Mouse (Mus musculus) activated CD4-positive, CD25-positive, alpha-beta regulatory T cell, adult 4 months (primary cell): ENCODE measurements around the gene Map3k1. TPM values are rescaled to one million over a fixed set of nuclear protein-coding genes. Genes with fewer than 3 reads are reported as not detected.

ENCODE experiments used
- ATAC-seq: one replicate; pipeline ENCODE4 v1.8.0; 2017
- polyA plus RNA-seq, 2 experiments: library from polyadenylated mRNA; unstranded; fragments of 100-300 nt; shearing (Covaris generic); gene quantifications; one replicate each; pipeline ENCODE4 v1.2.1; 2017

Gene Map3k1
- polyA plus RNA-seq: 100 to 1,000 TPM in 1 of 2 experiments, 10 to 100 TPM in 1; 84.4 to 102 TPM

DNA sequence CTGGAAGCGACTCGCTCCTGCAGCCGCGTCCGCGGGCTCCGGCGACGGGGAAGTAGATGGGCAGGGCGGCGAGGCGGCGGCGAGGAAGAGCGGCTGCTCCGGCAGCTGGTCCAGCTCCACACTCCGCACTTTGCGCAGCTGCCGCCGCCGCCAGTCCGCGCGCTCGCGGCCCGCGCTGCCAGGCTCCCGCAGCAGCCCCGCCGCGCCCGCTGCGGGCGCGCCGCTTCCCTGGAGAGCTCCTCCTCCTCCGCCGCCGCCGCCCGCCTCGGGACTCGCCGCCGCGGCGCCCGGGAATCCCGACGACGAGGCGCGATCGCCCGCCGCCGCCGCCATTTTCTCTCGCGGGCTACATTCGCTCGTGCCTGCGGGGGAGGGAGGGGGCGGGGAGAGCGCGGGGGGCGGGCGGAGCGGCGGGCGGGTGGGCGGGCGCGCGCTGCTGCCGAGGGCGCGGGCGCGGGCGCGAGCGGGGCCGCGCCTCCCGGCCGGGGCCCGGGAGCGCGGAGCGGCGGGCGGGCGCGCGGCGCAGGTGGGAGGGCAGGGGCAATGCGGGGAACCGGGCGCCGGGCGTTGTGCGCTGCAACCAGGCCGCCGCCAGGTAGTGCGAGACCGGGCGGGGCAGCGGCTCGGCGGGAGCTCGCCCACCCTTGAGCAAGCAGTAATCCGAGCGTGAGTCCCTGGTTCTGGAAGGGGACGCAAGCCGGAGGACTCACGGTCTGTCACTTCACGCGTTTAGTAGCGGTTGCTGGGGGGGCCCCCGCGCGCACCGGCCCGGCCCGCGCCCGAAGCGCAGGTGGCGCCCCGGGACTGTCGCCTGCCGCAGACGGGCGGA is at the start of gene Map3k1:
Map3k1 (minus strand) TSS at position 357 of the 829 bp plus-strand sequence.
- peak; percentile 5 for ATAC-seq

DNA sequence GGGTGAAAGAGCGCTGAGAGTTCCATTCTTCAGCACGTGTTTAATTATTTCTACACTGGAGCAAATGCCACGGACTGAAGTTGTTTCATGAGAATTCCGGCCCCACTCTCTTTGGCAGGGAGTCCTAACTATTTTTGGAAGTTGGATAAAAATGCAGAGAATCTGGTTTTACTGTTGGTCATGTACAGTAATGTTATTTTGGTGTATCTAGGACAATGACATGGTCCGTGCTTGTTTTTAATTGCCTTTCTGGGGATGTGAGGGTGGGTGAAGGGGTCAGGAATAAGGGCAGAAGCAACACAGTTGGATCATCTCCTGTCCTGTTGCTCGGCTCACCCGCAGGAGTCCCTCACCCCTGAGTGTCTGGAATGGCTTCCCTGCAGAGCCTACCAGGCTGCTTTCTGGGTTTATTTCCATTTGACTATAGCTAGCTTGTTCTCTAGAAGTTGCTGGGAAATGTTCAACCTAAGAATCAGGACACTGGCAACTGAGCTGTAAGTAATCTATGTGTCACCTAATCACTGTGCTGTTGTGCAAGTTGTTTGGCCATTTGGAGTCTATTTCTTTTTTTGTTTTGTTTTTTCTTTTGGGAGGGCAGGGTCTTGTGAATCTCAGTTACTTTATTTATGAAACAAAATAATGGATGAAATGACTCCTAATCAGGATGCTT is 48.1 kb upstream of the Map3k1 start:
- ATAC-seq: no peak

DNA sequence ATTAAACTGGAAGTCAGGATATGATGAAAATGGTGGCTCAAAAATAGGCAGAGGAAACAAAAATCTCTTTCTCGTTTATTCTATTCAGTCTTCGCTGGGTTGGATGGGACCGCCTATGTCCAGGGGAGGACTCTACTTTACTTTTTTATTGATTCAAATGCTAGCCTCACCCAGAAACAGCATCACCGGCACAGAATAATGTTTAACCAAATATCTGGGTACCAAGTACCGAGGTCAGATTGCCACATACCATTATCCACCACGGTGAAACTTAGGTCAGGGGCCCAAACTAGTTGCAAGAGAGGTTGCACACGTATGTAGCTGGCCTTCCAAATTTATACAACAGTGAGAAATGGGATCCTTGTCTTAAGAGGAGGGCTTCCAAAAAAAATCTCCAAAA is 47.4 kb upstream of the Map3k1 start:
- ATAC-seq: no peak

DNA sequence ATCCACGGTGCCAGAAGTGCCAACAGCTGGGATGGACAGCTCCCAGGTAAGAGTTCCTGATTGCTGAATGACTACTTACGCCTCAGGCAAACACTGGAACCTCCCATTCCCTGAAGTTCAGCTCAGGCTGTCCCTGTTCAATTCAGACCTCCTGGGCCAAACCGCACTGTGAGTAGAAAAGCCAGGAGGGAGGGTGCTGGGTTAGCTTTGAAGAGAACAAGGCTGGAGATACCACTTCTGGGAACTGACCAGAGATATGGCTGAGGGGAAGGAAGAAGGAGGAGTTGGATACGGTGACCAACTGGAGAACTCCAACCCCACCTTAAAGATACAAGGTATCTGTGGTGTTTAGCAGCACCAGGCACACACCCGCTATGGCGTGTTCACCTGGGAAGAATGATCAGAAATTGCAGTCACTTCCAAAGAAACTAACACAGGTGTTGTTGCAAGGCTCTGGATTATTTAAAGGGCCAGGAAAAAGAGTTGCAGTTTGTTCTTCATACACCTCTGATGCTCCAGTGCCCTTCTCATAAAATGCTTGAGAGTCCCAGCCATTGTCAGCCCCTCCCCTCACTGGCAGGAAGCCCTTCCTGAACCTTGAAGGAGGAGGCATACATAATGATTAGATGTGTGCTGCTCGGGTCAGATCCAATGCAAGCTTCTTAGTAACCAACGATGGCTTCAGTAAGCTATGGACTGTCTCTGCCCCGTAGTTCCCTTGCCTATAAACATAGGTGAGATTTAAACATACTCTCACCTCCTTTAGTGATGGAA is 43.8 kb upstream of the Map3k1 start:
- ATAC-seq: peak; percentile 40

DNA sequence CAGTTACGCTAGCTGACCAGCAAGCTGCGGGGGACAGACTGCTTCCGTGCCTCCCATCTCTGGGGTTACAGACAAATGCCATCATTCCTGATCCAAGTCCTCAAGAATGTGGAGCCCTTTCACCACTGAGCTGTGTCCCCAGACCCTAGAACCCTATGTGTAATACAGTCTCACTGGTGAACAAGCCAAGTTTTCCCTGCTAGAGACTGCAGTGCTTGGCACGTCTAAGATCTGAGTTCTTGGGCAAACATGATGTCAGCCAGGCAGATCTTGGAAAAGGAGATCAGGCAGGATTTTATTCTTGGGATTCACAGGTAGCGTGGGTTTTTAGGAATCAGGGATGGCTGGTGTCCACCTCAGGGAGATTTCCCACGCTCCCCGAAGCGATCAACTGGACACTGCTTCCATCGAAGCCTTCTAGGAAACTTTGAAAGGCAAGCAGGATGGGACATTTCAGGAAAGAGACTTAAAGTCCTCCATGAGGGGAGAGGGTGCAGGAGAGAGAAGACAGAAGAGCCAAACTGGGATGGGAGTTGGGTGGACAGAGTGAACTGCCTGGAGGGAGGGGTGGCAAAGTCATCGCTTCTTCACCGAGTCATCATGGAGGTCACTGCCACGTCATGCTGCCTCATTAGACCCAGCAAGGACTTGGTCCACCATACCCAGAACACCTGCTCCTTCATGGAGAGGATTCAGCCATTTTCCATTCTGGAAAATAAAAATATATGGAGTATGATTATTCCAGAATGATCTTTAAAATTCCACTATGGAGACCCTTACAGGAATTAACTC is 41.4 kb upstream of the Map3k1 start:
- no peak for ATAC-seq

DNA sequence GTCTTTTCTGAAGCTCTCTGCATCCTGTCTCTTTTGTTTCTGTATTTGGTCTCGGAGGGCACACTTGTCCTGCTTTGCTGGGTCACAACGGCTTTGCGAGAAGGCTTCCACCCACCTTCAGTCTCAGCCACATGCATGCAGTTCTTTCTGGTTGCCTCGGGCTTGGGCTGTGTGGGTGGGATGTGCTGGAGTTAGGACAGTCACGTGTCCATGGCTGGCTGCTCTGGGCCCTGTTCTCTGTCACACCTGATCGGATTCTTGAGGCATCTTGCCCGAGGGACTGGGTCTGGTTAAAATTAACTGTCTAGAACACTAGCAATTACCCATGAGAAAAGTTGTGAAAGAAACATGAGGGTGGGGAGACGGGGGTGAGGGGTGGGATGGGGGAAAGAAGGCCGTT is 36.7 kb upstream of the Map3k1 start:
- no peak for ATAC-seq

DNA sequence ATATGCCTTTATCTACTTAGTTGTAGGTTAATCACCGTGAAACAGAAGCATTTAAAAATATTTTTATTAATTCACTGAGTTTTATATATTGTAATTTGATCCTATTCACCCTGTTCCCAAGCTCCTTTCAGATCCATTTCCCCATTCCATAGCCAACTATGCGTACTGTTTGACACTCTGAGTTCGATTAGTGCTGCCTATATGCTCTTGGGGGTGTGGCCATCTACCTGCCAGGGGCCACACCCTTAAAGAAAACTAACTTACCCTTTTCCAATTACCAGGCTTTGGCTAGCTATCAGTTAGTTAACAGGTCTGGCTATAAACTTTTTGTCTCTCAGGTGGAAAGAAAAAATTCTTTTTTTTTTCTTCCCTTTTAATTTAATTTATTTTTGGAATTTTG is 35.5 kb upstream of the Map3k1 start:
- no peak for ATAC-seq

DNA sequence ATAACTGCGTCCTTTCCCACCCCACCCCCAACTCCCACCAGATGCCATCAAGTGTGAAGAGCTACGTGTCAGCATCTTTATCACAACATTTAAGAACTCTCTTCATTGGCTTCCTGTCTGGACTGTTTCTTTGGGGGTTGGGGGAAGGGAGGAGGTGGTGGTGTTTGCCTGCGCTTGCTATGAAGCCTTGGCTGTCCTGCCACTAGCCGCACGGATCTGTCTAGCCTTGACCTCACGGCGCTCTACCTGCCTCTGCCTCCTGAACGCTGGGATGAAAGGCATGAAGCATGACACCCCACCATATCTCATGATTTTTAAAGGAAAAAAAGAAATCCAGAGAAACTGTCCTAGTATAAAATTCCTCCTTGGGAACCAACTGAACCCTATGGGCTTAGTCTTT is 27.0 kb upstream of the Map3k1 start:
- ATAC-seq: no peak

DNA sequence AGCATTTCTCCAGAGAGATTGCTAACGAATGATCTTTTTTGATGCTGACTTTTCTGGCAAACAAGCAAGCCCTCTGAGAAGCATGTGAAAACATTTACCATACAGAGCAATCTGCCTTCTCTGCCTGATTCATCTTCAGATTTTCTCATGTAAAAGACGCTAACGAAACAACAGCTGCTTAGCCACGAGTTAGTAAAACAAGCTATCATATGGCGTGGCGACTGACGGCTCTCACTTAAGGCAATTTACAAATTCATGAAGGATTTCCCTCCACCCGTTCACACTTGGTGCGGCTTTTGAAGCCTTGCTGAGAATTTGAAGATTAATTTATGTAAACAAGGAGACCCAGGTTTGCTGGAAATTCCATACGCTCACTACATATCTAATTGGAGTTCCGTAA is 25.8 kb upstream of the Map3k1 start:
- ATAC-seq: no peak

DNA sequence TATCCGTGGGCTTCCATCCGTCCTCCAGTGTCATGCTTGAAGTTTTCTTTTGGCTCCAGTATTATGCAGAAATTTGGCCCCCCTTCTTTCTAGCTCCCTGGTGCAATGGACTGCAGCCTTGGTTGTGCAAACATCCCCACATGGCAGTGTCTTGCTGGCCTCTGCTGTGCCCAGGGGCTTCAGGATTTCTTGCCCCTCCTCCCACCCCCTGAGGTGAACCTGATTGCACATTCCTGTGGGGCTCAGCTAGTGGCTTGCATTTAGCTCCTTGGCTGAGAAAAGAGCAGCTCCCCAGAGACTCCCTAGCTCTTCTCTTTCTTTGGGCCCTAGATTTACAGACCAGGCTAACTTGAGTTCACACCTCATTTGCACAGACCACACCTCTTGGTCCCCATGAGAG is 20.7 kb upstream of the Map3k1 start:
- no peak for ATAC-seq

DNA sequence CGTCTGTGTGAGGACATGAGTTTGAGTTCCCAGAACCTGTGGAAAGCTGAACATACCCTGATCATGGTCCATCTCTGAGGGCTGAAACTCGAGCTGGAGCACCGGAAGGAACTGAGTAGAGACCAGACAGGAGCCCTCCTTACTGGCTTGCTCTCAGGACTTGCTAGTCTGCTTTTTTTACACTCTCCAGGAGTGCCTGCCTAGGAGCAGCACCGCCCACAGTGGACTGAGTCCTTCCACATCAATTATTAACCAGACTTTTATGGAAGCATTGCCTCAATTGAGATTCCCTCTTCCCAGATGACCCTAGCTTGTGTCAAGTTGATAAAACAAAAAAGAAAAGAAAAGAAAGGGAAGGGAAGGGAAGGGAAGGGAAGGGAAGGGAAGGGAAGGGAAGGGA is 18.7 kb upstream of the Map3k1 start:
- no peak for ATAC-seq

DNA sequence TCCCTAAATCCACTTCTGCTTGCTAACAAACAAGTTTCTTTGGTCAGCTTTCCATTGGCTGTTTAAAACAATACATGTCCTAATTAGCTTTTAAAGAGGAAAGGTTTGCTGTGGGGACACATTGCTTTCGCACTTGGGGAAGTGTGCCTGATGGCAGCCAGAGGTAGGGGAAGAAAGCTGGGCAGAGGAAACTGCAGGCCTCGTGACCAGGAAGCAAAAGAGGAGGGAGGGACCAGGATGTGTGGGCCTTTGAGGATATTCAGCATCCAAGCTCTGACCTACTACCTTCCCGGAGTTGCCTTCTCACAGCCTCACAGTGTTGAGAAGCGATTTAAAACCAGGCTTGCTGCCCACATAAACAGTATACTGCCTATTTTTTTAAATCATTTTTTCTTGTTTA is 15.4 kb upstream of the Map3k1 start:
- ATAC-seq: no peak

DNA sequence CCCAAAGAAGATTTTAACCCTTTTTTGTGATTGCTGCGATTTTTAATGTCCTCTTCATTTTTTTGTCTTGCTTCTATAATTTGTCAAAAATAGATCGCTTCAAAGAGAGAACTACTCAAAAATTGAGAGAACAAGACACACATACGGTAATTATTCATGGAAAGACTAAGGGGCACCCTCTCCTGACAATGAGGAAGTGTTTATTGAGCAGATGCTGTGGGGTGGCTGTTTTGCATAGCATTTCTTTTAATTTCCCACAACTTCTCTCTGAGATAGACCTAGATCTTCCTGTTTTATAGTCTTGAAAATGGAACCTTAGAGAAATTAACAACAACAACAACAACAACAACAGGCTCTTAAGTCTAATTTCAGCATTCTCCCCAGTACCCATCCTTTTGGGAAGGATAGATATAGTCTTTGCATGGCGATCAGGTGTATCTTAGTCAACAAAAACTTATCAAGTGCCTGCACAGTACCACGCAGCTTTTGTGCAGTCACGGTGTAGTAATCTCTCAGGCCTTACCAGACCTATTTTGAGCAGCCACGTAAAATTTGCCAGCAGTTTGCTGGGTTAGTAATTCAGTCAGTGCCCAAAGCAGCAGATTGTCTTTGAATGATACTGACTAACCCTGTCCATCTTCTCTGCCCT is 13.1 kb upstream of the Map3k1 start:
- ATAC-seq: no peak

DNA sequence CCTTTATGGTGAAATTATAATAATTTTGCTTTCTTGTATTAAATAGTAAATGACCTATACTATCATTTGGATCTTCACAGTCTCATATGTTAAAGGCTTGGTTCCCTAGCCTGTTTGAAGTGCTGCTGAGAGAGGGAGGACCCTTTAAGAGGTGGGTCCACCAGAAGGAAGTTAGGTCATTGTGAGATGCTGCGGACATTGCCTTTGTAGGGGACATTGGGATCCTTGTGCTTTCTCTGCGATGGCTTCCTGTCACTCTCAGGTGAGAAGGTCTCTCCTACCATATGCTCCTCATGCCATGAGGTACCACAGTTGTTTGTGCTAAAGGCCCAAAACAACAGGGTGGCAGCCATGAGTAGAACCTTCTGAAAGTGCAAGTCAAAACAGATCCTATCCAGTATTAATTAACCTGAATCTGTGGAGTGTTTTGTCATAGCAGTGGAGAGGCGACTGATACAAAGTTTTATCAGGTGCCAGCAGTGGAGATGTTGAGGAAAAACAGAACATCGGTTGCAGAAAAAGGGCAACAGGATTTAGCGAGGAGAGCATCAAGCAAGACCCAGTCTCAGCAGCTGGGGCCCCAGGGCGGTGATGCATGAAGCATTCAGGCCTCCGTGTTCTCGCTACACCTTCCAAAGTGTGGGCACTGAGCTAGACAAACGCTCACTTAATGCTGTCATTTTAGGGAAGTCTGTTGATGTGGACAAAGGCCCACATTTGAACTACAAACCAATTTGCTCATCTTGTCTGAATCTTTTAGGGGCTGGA is 11.0 kb upstream of the Map3k1 start:
- no peak for ATAC-seq

DNA sequence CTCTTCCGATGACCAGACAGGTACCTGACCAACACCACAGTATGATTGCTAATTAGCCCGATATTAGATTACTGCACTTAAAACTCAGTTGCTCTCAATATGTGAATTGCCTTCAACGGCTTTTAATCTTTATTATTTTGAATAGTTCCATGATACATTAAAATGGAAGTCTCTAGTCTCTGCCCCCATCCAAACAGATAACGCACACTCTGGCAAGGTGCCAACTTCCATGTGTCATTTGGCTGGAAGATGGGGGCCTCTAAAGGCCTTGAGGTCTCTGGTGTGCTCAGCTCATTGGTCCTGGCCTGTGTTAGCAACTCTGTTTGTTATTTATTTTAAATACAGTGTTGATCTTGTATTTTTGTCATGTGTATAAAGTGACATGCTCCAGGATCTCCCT is 10.3 kb upstream of the Map3k1 start:
- ATAC-seq: no peak

DNA sequence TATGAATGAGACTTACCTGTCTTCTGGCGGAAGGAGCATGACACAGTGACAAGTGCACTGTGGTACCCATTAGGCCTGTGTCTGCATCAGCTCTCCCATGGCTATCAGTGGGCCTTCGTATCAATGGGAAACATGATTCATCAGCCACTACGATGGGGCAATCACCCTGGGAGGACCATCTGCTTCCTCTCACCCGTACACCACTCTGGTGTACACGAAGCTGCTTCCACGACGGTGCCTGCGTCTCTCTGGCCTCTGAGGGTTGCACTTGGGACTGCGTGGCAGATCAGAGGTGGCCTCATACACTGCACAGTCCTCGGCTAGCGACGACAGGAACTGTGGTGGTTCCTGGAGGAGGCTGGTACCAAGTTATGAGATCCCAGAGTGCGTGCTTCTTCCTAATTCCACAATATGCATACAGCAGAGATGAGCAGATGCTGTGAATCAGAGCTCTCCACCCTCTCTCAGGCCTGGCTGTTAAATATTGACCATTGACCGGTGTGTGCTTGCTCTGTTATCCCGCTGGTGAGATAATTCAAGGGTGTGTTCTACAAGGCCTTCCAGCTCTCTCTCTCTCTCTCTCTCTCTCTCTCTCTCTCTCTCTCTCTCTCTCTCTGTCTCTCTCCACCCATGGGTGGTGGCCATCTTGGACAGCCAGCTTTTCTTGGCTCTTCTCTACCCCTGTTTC is 9.6 kb upstream of the Map3k1 start:
- no peak for ATAC-seq

DNA sequence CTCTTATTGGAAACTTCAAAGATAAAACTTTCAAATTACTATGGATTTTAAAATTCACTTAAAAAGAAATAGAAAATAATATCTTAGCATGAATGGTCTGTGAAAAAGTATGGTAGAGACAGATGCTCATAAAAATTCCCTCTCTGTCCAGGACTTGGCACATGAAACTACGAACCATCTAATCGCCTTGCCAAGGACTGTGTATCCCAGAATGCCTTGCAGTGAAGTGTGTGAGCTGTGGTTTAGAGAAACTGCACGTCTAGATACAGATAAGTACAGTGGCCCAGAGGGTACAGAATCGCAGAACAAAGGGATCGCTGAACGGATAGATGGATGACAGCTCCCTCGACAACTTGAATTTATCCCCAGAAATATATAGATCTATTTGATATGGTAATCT is 9.0 kb upstream of the Map3k1 start:
- ATAC-seq: no peak

DNA sequence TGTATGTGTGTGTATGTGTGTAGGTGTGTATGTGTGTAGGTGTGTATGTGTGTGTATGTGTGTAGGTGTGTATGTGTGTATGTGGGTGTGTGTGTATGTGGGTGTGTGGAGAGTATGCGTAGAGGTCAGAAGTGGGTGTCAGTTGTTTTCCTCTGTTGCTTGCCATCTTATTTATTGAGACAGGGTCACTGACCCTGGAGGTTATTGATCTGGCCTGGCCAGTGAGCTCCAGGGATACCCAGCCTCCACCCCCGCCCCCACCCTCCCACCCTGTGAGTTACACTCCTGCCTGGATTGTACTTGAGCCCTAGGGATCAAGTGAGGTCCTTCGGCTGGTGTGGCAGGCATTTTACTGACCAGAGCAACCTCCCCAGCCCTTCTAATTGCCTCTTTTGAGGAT is 7.6 kb upstream of the Map3k1 start:
- no peak for ATAC-seq

DNA sequence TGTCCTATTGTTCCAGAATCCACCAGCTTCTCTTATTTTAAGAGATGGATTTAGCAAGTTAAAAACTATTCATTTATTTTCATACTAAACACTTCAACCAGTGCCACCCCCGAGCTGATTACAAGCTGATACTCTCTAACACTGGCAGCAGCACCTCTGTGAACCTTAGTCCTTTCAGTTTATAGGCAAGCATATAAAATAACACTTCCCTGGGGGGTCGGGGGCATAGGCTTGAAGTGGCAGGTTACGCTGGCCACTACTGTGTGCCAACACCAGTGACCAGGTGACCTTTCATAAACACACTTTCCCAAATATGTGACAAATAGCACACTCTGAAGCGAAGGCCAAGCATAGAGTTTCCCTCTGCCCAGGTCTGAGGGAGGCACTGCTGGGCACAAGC is 6.7 kb upstream of the Map3k1 start:
- no peak for ATAC-seq

DNA sequence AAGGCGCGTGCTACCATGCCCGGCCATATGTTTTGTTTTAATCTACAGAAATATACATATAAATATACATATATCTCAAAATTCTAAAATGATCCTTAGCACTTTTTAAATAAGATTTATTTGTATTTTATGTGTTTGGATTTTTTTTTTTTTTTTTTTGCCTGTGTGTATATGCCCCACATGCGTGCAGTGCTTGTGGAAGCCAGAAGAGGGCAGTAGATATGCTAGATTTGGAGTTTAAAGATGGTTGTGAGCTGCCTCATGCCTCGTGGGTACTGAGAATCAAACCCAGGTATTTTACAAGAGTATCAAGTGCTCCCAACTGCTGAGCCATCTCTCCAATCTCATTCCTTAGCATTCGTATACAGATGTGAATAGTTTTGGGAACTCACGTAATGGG is 6.2 kb upstream of the Map3k1 start:
- no peak for ATAC-seq

DNA sequence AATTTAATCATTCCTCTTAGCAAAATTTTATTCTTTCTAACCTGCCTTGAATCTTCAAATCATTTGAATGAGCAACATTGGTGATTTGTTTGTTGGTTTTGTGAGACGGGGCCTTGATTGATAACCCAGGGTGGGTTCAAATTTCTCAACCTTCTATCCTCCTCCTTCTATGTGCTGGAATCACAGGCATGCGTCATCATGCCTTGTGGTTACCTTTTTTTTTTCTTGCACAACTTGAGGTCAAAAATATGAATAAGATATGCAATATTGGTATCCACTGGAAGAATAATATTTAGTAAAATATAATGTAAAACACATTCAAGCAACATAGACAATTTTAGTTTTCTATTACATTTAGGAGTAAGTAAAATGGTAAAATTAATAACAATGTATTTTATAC is 3.9 kb upstream of the Map3k1 start:
- no peak for ATAC-seq
